Mouse (Mus musculus) megakaryocyte, embryonic 14.5 days (primary cell): ENCODE data around the gene Olfr1153. TPM values are rescaled to one million over a fixed set of nuclear protein-coding genes. Genes with fewer than 3 reads are reported as not detected.

Experiments used
- H3K27me3 ChIP-seq: replicated peaks from 2 replicates; pipeline ENCODE3; 2012; ENCODE audit warnings: inconsistent platforms
- H3K36me3 ChIP-seq: replicated peaks from 2 replicates; pipeline ENCODE3; 2012; ENCODE audit warnings: low read length, inconsistent platforms, mixed read lengths
- H3K4me1 ChIP-seq: 2 replicates; pipeline ENCODE4 v1.6.1; 2012; ENCODE audit warnings: inconsistent platforms
- H3K4me3 ChIP-seq: replicated peaks from 2 replicates; pipeline ENCODE3; 2012; ENCODE audit warnings: moderate library complexity, mild to moderate bottlenecking, inconsistent platforms
- H3K9me3 ChIP-seq: 2 replicates; pipeline ENCODE4 v1.6.1; 2012; ENCODE audit warnings: inconsistent platforms
- FLI1 ChIP-seq: IDR thresholded peaks from 2 replicates; pipeline ENCODE4 v1.6.1; 2012; ENCODE audit warnings: low read length, inconsistent platforms, mixed read lengths
- GATA1 ChIP-seq: IDR thresholded peaks from 3 replicates; pipeline ENCODE4 v1.6.1; 2012; ENCODE audit warnings: mixed read lengths, low read length, inconsistent platforms, borderline replicate concordance
- polyA plus RNA-seq: library from polyadenylated mRNA; stranded (reverse); fragments of >175 nt; gene quantifications from 2 replicates; pipeline ENCODE4 v1.2.3, GENCODE M21; 2012; ENCODE audit warnings: low replicate concordance; ENCODE audit not compliant: insufficient read depth

Gene Olfr1153
- not detected in 2 replicates for polyA plus RNA-seq

DNA sequence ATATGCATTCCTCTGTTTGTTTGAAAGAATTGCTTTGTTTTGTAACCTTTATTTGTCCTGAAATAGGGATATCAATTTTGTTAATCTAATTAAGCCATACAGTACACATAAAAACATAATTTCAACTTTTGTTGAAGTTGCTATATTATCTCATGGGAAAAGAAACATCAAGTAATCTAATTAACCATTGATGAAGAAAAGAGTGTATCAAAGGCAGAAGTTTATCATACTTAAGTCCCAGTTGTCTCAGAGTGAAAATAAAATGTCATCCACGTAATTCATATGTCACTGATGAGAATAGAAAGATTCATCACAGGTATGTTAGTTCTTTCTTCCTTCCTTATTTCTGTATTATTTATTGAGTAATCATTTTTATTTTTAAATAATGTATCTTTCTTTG lies at the start of gene Olfr1153:
Olfr1153 (plus strand) TSS at position 301 of the 400 bp plus-strand sequence.
- no peak within 1 kb of the TSS for H3K4me3 ChIP-seq
- TF ChIP-seq GATA1 (no peak), FLI1 (no peak)
- no peaks in the 10 kb centered on the region for H3K27me3 ChIP-seq
- no peaks in the 10 kb centered on the region for H3K4me1 ChIP-seq
- no peaks in the 10 kb centered on the region; the same call in 1 of the 2 replicates for H3K9me3 ChIP-seq
- no peaks in the 10 kb centered on the region for H3K36me3 ChIP-seq

DNA sequence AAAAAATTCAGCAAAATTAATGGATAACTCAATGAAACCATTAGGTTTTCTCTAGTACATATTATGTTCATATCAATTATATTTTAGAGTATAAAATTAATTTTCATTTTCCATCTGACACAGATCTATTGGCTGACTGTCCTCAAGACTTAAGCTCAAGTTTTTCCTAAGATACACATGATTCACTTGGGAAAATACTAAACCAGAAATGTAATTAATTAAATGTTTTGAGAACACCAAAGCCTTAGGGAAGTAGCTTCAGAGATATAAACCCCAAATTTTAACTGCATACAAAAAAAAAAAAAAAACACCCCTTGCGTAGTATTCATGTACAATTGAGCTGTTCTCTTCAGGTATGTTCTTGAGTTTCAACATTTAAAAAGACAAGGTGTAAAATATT lies 39.2 kb upstream of the Olfr1153 start, which contains the start of gene Olfr1151:
Olfr1151 (plus strand) TSS at position 301 of the 400 bp plus-strand sequence.
- Histone ChIP-seq H3K9me3 (no peaks in the 10 kb centered on the region), H3K4me1 (no peaks in the 10 kb centered on the region), H3K27me3 (no peaks in the 10 kb centered on the region), H3K4me3 (no peak within 1 kb of the TSS), H3K36me3 (no peaks in the 10 kb centered on the region)
- TF ChIP-seq GATA1 (no peak), FLI1 (no peak)

DNA sequence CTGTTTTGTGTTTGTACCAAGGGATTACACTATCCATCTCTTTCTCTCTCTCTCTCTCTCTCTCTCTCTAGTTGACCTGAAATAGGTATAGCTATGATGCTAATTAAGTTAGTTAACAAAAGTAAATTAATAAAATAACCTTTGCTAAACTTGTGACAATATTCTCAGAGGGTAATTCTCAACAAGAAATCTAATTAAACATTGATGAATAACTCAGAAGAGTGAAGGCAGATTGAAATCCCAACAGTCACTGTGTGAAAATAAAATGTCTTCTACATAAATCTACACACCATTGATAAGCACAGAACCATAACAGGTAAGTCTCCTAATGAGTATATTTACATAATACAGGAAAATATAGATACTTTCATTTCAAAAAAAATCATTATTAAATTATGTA lies 28.6 kb upstream of the Olfr1153 start, which contains the start of gene Olfr1152:
Olfr1152 (plus strand) TSS at position 301 of the 400 bp plus-strand sequence.
- TF ChIP-seq FLI1 (no peak), GATA1 (no peak)
- Histone ChIP-seq H3K27me3 (no peaks in the 10 kb centered on the region), H3K36me3 (no peaks in the 10 kb centered on the region), H3K4me3 (no peak within 1 kb of the TSS), H3K4me1 (no peaks in the 10 kb centered on the region), H3K9me3 (peaks cover 3% of the 10 kb centered on the region; the same call in 1 of the 2 replicates)

DNA sequence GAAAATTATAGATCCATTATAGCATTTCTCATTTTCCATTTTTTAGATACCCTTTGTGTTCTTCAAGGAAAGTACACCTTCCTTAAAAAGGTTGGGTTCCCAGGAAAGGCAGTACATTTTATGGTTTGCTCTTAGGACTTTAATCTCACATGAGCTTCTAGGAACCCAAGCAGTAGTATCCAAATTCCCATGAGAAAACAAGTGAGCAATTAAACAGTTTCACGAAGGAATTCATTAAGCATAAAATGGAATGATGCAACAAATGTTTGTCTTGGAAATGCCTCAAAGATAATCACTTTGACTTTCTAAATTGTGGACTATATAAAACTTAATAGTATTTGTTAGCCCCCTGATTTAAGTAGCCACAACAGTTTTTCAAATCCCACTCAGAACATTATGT lies 10.3 kb downstream of the Olfr1153 start, which contains the start of gene Olfr1154:
Olfr1154 (minus strand) TSS at position 101 of the 400 bp plus-strand sequence.
- no peaks in the 10 kb centered on the region for H3K36me3 ChIP-seq
- no peaks in the 10 kb centered on the region for H3K9me3 ChIP-seq
- no peaks in the 10 kb centered on the region for H3K4me1 ChIP-seq
- H3K27me3 ChIP-seq, result no peaks in the 10 kb centered on the region
- TF ChIP-seq FLI1 (no peak), GATA1 (no peak)
- no peak within 1 kb of the TSS for H3K4me3 ChIP-seq

DNA sequence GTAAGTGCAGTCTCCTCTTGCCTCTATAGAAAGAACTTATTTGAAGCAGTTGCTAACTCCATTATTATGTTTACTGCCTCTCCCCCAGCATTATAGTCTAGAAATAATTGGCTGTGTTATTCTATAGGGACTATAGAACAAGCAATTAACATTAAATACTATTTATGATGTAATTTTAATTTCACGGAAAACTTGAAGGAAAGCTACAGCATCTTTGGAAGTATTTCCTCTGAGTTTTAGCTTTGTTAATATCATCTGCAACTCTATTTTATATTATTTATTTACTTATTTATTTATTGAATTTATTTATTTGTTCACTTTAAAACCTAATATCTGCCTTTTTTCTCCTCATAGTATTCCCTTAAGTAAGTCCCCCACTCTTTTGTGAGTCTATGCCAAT lies 50.3 kb downstream of the Olfr1153 start, which contains the start of gene Olfr1155:
Olfr1155 (minus strand) TSS at position 101 of the 400 bp plus-strand sequence.
- no peak within 1 kb of the TSS for H3K4me3 ChIP-seq
- TF ChIP-seq FLI1 (no peak), GATA1 (no peak)
- H3K36me3 ChIP-seq, result no peaks in the 10 kb centered on the region
- H3K27me3 ChIP-seq, result no peaks in the 10 kb centered on the region
- no peaks in the 10 kb centered on the region for H3K4me1 ChIP-seq
- H3K9me3 ChIP-seq, result peaks cover 8% of the 10 kb centered on the region; the same call in 1 of the 2 replicates

Other genes starting within 250 kb of the Olfr1153 start
- not detected in 2 replicates for gene Olfr1133, start 247.6 kb upstream of the Olfr1153 start, polyA plus RNA-seq
- gene Olfr1134, start 236.5 kb upstream of the Olfr1153 start, polyA plus RNA-seq, result not detected in 2 replicates
- not detected in 2 replicates for gene Olfr1135, start 221.3 kb upstream of the Olfr1153 start, polyA plus RNA-seq
- not detected in 2 replicates for gene Olfr1136, start 201.0 kb upstream of the Olfr1153 start, polyA plus RNA-seq
- gene Olfr1137, start 181.8 kb upstream of the Olfr1153 start, polyA plus RNA-seq, result 0.71 TPM in 1 of 2 replicates, not detected in the other
- not detected in 2 replicates for gene Olfr1138, start 155.0 kb upstream of the Olfr1153 start, polyA plus RNA-seq
- not detected in 2 replicates for gene Olfr1140, start 151.2 kb upstream of the Olfr1153 start, polyA plus RNA-seq
- gene Olfr1141, start 141.0 kb upstream of the Olfr1153 start, polyA plus RNA-seq, result not detected in 2 replicates
- gene Olfr152, start 115.5 kb upstream of the Olfr1153 start, polyA plus RNA-seq, result not detected in 2 replicates
- gene Olfr1143, start 94.4 kb upstream of the Olfr1153 start, polyA plus RNA-seq, result not detected in 2 replicates
- not detected in 2 replicates for gene Olfr1145, start 85.1 kb upstream of the Olfr1153 start, polyA plus RNA-seq
- gene Olfr1148, start 64.4 kb upstream of the Olfr1153 start, polyA plus RNA-seq, result not detected in 2 replicates
- not detected in 2 replicates for gene Olfr1150-ps1, start 51.0 kb upstream of the Olfr1153 start, polyA plus RNA-seq
- gene Olfr1151, start 39.1 kb upstream of the Olfr1153 start, polyA plus RNA-seq, result not detected in 2 replicates
- 0.43 TPM in 1 of 2 replicates, not detected in the other for gene Olfr1152, start 28.5 kb upstream of the Olfr1153 start, polyA plus RNA-seq
- gene Olfr1154, start 10.2 kb downstream of the Olfr1153 start, polyA plus RNA-seq, result not detected in 2 replicates
- gene Olfr1155, start 50.2 kb downstream of the Olfr1153 start, polyA plus RNA-seq, result not detected in 2 replicates
- gene Olfr1156, start 58.1 kb downstream of the Olfr1153 start, polyA plus RNA-seq, result not detected in 2 replicates
- gene Olfr1157, start 73.3 kb downstream of the Olfr1153 start, polyA plus RNA-seq, result not detected in 2 replicates
- gene Olfr74, start 79.7 kb downstream of the Olfr1153 start, polyA plus RNA-seq, result not detected in 2 replicates
- gene Olfr1158, start 95.2 kb downstream of the Olfr1153 start, polyA plus RNA-seq, result not detected in 2 replicates
- not detected in 2 replicates for gene Olfr1160, start 113.3 kb downstream of the Olfr1153 start, polyA plus RNA-seq
- not detected in 2 replicates for gene Olfr1161, start 127.8 kb downstream of the Olfr1153 start, polyA plus RNA-seq
- gene Olfr73, start 142.7 kb downstream of the Olfr1153 start, polyA plus RNA-seq, result not detected in 2 replicates
- not detected in 2 replicates for gene Olfr1162, start 156.2 kb downstream of the Olfr1153 start, polyA plus RNA-seq
- gene Olfr1163, start 176.9 kb downstream of the Olfr1153 start, polyA plus RNA-seq, result not detected in 2 replicates
- not detected in 2 replicates for gene Olfr1164, start 199.0 kb downstream of the Olfr1153 start, polyA plus RNA-seq
- not detected in 2 replicates for gene Olfr1166, start 233.3 kb downstream of the Olfr1153 start, polyA plus RNA-seq